Mouse (Mus musculus): ENCODE results near the gene Frmpd1. TPM values are rescaled to one million over a fixed set of nuclear protein-coding genes. Genes with fewer than 3 reads are reported as not detected.

Frmpd1 gene
- polyA plus RNA-seq, 1 experiment: 4.5 TPM

DNA sequence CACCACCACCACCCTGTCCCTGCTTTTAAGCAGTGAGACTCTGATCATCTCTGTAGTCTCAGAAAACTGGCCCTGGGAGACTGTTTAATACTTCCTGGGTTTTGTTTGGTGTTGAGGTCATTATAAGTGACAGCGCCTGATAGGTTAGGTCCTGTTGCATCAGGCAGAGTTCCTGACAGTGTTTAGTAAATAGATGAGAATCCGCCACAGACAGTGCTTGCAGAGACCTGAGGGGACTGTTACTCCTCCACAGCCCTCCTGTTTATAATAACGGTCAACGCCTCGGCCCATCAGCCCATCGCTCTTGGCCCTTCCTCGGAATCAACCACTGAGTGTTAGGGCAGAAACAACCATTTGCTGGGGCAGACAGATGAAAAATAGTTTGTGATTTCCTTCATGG is 57.5 kb downstream of the Frmpd1 start:
- no peaks in the 10 kb centered on the region for H3K4me1 ChIP-seq (ENCODE audit: control insufficient read depth, insufficient read depth, low read length)
- TF ChIP-seq POLR2A (IDR thresholded peaks at IDR 0.05; ENCODE audit: insufficient read depth, low read length): no peak
- no peak for TF ChIP-seq EP300 (IDR thresholded peaks at IDR 0.05; ENCODE audit: insufficient read depth, low read depth, low read length)
- H3K4me3 ChIP-seq (ENCODE audit: low read depth, low read length): no peak overlapping the region
- no peaks in the 10 kb centered on the region for H3K36me3 ChIP-seq (ENCODE audit: control insufficient read depth, insufficient read depth, low read length, poor library complexity, severe bottlenecking)
- no peaks in the 10 kb centered on the region for H3K27me3 ChIP-seq (ENCODE audit: control insufficient read depth, insufficient read depth, low read length, poor library complexity, severe bottlenecking)
- H3K27ac ChIP-seq (ENCODE audit: insufficient read depth, low read length): no peak overlapping the region
- no peaks in the 10 kb centered on the region for H3K9me3 ChIP-seq (replicated peaks; ENCODE audit: control insufficient read depth, insufficient read depth, low read length, poor library complexity, severe bottlenecking)
- H3K9ac ChIP-seq (ENCODE audit: low read depth, poor library complexity, severe bottlenecking): no peak overlapping the region

DNA sequence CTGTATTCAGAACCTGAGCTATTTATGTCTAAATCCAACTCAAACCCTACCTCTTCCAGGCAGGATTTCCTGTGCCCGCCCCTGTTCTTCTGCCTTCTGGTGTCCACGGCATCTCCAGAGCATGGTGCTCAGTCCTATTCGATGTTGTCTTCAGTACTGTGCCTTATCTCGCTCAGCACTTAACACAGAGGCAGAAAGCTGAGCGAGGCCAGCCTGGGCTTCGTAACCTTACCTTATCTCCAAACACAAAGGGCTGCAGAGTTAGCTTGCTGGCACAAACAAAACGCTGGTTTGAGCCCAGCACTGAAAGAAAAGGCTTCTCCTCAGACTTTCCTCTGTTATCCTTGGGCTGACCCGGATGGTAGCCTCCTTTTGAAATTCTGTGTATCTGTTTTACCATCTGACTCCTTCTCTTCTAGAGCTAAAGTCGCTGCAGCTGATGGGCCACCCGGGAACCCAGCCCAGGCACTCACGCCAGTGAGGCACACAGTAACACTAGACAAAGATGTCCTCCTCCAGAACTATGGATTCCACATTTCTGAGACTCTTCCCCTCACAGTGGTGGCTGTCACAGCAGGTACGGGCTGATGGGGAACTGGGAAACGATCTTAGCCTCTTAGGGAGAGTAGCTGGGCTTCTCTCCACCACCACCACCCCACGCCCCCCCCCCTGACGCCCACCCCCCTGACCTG is 58.7 kb downstream of the Frmpd1 start:
- Histone ChIP-seq H3K4me3 (ENCODE audit: low read depth, low read length) (no peak overlapping the region), H3K9ac (ENCODE audit: low read depth, poor library complexity, severe bottlenecking) (no peak overlapping the region), H3K9me3 (replicated peaks; ENCODE audit: control insufficient read depth, insufficient read depth, low read length, poor library complexity, severe bottlenecking) (no peaks in the 10 kb centered on the region), H3K27me3 (ENCODE audit: control insufficient read depth, insufficient read depth, low read length, poor library complexity, severe bottlenecking) (no peaks in the 10 kb centered on the region), H3K4me1 (ENCODE audit: control insufficient read depth, insufficient read depth, low read length) (no peaks in the 10 kb centered on the region), H3K27ac (ENCODE audit: insufficient read depth, low read length) (no peak overlapping the region), H3K36me3 (ENCODE audit: control insufficient read depth, insufficient read depth, low read length, poor library complexity, severe bottlenecking) (no peaks in the 10 kb centered on the region)
- no peak for TF ChIP-seq CTCF (IDR thresholded peaks at IDR 0.05; ENCODE audit: low read depth, low read length)
- TF ChIP-seq POLR2A (IDR thresholded peaks at IDR 0.05; ENCODE audit: insufficient read depth, low read length): no peak
- TF ChIP-seq EP300 (IDR thresholded peaks at IDR 0.05; ENCODE audit: insufficient read depth, low read depth, low read length): no peak

DNA sequence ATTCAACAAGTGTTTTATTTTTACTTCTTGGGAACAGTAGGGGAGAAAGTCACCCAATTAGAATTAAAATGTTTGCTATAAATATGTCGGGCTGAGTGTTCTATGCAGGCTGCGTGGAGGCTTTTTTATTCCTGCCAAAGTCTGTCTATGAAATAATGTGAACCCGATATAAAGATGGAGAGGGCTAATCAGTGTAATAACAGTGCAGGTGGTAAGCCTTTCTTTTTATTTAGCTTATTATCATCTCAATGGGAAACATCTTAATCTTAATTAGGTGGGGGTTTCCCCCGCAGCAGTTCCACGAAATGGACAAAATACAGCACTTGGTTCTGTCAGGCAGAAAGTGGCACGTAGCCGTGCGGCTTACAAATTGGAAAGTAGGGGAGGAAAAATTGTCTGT is 66.6 kb downstream of the Frmpd1 start:
- H3K27me3 ChIP-seq (ENCODE audit: control insufficient read depth, insufficient read depth, low read length, poor library complexity, severe bottlenecking): no peaks in the 10 kb centered on the region
- no peak overlapping the region for H3K4me3 ChIP-seq (ENCODE audit: low read depth, low read length)
- no peak for TF ChIP-seq EP300 (IDR thresholded peaks at IDR 0.05; ENCODE audit: insufficient read depth, low read depth, low read length)
- no peak for TF ChIP-seq CTCF (IDR thresholded peaks at IDR 0.05; ENCODE audit: low read depth, low read length)
- no peak for TF ChIP-seq POLR2A (IDR thresholded peaks at IDR 0.05; ENCODE audit: insufficient read depth, low read length)
- no peaks in the 10 kb centered on the region for H3K9me3 ChIP-seq (replicated peaks; ENCODE audit: control insufficient read depth, insufficient read depth, low read length, poor library complexity, severe bottlenecking)
- H3K27ac ChIP-seq (ENCODE audit: insufficient read depth, low read length): no peak overlapping the region
- no peak overlapping the region for H3K9ac ChIP-seq (ENCODE audit: low read depth, poor library complexity, severe bottlenecking)
- no peaks in the 10 kb centered on the region for H3K36me3 ChIP-seq (ENCODE audit: control insufficient read depth, insufficient read depth, low read length, poor library complexity, severe bottlenecking)
- no peaks in the 10 kb centered on the region for H3K4me1 ChIP-seq (ENCODE audit: control insufficient read depth, insufficient read depth, low read length)

DNA sequence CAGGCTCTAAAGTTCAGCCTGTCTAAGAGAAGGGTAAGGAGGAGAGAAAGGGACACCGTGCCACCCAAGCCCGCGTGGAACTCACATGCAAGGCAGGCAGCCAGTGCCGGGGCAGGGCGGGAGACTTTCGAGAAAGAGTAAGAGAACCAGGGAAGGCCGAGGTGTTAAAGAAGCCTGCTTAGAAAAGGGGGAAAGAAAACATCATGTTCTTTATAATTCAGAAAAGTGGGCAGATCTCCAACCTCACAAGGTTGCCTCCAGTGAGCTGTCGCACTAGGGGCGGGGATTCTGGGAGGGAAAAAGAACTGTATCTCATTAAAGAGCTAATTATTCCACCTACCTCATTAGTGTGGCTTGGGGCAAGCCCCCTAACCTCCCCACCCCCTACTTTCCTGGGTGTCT is 68.2 kb downstream of the Frmpd1 start:
- Histone ChIP-seq H3K27ac (ENCODE audit: insufficient read depth, low read length) (no peak overlapping the region), H3K9ac (ENCODE audit: low read depth, poor library complexity, severe bottlenecking) (no peak overlapping the region)

DNA sequence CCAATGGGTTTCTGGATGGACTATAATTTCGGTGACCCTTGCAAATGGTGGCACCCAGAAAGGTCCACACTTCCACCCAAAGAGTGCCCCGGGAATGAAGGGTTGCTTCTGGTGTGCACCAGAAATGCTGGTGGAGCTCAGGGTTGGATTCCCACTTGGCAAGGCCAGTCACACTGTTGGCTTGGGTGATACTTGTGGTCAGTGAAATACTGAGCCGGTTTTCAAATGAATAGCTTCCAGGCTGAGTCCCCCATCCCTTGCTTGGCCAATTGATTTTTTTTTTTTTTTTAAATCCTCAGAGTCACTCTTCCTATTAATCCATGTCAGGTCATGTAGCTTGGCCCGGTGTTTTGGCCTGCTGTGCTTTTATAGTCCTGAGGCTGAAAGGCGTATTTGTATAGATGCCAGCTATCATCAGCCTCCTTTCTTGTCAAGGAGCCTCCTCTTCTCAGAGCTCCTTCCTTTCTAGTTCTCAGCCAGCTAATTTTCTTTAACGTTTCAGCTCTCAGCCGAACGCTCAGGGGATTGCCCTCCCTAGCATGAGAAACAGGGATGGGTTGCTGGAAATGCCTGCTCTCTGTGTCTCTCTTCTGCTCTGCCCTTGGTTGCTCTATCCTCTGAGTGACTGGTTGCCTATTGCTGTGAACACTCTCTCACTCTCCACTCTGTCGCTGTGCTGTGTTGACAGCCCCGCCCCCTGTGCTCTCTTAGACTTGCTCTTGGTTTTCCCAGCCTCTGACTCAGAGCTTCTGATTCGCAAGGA is 69.3 kb downstream of the Frmpd1 start:
- Histone ChIP-seq H3K36me3 (ENCODE audit: control insufficient read depth, insufficient read depth, low read length, poor library complexity, severe bottlenecking) (no peaks in the 10 kb centered on the region), H3K9me3 (replicated peaks; ENCODE audit: control insufficient read depth, insufficient read depth, low read length, poor library complexity, severe bottlenecking) (no peaks in the 10 kb centered on the region), H3K27ac (ENCODE audit: insufficient read depth, low read length) (no peak overlapping the region), H3K27me3 (ENCODE audit: control insufficient read depth, insufficient read depth, low read length, poor library complexity, severe bottlenecking) (no peaks in the 10 kb centered on the region), H3K9ac (ENCODE audit: low read depth, poor library complexity, severe bottlenecking) (no peak overlapping the region), H3K4me3 (ENCODE audit: low read depth, low read length) (no peak overlapping the region), H3K4me1 (ENCODE audit: control insufficient read depth, insufficient read depth, low read length) (no peaks in the 10 kb centered on the region)
- no peak for TF ChIP-seq CTCF (IDR thresholded peaks at IDR 0.05; ENCODE audit: low read depth, low read length)
- no peak for TF ChIP-seq POLR2A (IDR thresholded peaks at IDR 0.05; ENCODE audit: insufficient read depth, low read length)
- no peak for TF ChIP-seq EP300 (IDR thresholded peaks at IDR 0.05; ENCODE audit: insufficient read depth, low read depth, low read length)

More for the DNA sequence above, 68.2 kb downstream of the Frmpd1 start:
- no peak for TF ChIP-seq POLR2A (IDR thresholded peaks at IDR 0.05; ENCODE audit: insufficient read depth, low read length)
- no peak for TF ChIP-seq CTCF (IDR thresholded peaks at IDR 0.05; ENCODE audit: low read depth, low read length)
- no peak for TF ChIP-seq EP300 (IDR thresholded peaks at IDR 0.05; ENCODE audit: insufficient read depth, low read depth, low read length)
- Histone ChIP-seq H3K4me1 (ENCODE audit: control insufficient read depth, insufficient read depth, low read length) (no peaks in the 10 kb centered on the region), H3K27me3 (ENCODE audit: control insufficient read depth, insufficient read depth, low read length, poor library complexity, severe bottlenecking) (no peaks in the 10 kb centered on the region), H3K36me3 (ENCODE audit: control insufficient read depth, insufficient read depth, low read length, poor library complexity, severe bottlenecking) (no peaks in the 10 kb centered on the region), H3K9me3 (replicated peaks; ENCODE audit: control insufficient read depth, insufficient read depth, low read length, poor library complexity, severe bottlenecking) (no peaks in the 10 kb centered on the region), H3K4me3 (ENCODE audit: low read depth, low read length) (no peak overlapping the region)

DNA sequence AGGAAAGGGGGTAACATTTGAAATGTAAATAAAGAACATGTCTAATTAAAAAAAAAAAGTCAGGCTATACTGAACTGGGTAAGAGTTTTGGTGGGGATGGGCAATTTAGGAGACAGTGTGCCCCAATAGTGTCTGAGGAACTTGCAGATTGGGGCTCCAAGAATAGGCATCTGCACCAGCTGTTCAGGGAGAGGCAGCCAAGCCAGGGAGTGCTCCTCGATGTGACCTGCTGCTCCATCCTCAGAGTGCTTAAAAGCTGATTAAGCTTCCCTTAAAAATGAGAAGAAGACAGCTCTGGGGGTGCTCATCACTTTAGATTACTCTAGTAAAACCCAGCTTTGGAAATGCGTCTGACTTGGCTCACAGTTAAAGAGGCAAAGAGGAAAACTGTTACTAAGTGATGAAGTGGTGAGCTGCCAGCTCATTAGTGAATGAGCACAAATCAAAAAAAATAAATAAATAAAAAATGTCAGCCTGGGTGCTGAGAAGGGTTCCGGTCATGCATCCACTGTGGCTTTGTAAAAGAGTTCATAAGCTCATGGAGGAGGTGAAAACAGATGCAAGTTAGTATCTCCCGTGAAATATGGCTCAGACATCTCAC is 74.7 kb downstream of the Frmpd1 start:
- Histone ChIP-seq H3K4me3 (ENCODE audit: low read depth, low read length) (no peak overlapping the region), H3K27me3 (ENCODE audit: control insufficient read depth, insufficient read depth, low read length, poor library complexity, severe bottlenecking) (no peaks in the 10 kb centered on the region), H3K36me3 (ENCODE audit: control insufficient read depth, insufficient read depth, low read length, poor library complexity, severe bottlenecking) (no peaks in the 10 kb centered on the region), H3K27ac (ENCODE audit: insufficient read depth, low read length) (no peak overlapping the region), H3K4me1 (ENCODE audit: control insufficient read depth, insufficient read depth, low read length) (no peaks in the 10 kb centered on the region), H3K9ac (ENCODE audit: low read depth, poor library complexity, severe bottlenecking) (no peak overlapping the region), H3K9me3 (replicated peaks; ENCODE audit: control insufficient read depth, insufficient read depth, low read length, poor library complexity, severe bottlenecking) (no peaks in the 10 kb centered on the region)
- no peak for TF ChIP-seq CTCF (IDR thresholded peaks at IDR 0.05; ENCODE audit: low read depth, low read length)
- TF ChIP-seq EP300 (IDR thresholded peaks at IDR 0.05; ENCODE audit: insufficient read depth, low read depth, low read length): no peak
- no peak for TF ChIP-seq POLR2A (IDR thresholded peaks at IDR 0.05; ENCODE audit: insufficient read depth, low read length)

All from ES-Bruce4 (cell line).